Mouse (Mus musculus) retina, postnatal 7 days (tissue): Measurements from ENCODE around the gene Wdhd1.
"Not testable (repeated sequence)": the region's sequence is repeated elsewhere in the genome, so short reads cannot be mapped to it uniquely, and the experiment has no call there.

ENCODE experiments used
- DNase-seq: peaks from one replicate; pipeline ENCODE4 v3.0.0-alpha.2; 2012; ENCODE audit warnings: low read depth, low spot score

Wdhd1 gene

GRCm38 (mm10) chr14:47276637-47277393 is at the start of gene Wdhd1, which contains the start of gene Socs4:
TSS of gene Wdhd1 (minus strand) at chr14:47276857.
TSS of gene Socs4 (plus strand) at chr14:47276931.
- peak; percentile 88 for DNase-seq

GRCm38 (mm10) chr14:47325965-47326761 is 49.5 kb upstream of the Wdhd1 start:
- DNase-seq: no peak

- not testable (repeated sequence) for DNase-seq
Observed at GRCm38 (mm10) chr14:47321581-47321980, 44.9 kb upstream of the Wdhd1 start.

- no peak for DNase-seq
Observed at GRCm38 (mm10) chr14:47319362-47319761, 42.7 kb upstream of the Wdhd1 start.

GRCm38 (mm10) chr14:47310342-47311181 is 33.9 kb upstream of the Wdhd1 start:
- DNase-seq: no peak

GRCm38 (mm10) chr14:47309061-47309460 is 32.4 kb upstream of the Wdhd1 start:
- no peak for DNase-seq

GRCm38 (mm10) chr14:47307669-47308068 is 31.0 kb upstream of the Wdhd1 start:
- DNase-seq: no peak

- no peak for DNase-seq
Observed at GRCm38 (mm10) chr14:47305933-47306332, 29.3 kb upstream of the Wdhd1 start.

- no peak for DNase-seq
Observed at GRCm38 (mm10) chr14:47304814-47305405, 28.3 kb upstream of the Wdhd1 start.

GRCm38 (mm10) chr14:47302885-47303680 is 26.4 kb upstream of the Wdhd1 start:
- no peak for DNase-seq

GRCm38 (mm10) chr14:47298819-47299261 is 22.2 kb upstream of the Wdhd1 start:
- no peak for DNase-seq

GRCm38 (mm10) chr14:47298408-47298792 is 21.7 kb upstream of the Wdhd1 start:
- DNase-seq: no peak

- peak; percentile 70 for DNase-seq
Observed at GRCm38 (mm10) chr14:47297785-47298407, 21.2 kb upstream of the Wdhd1 start, which contains the start of gene Mapk1ip1l. TSS of gene Mapk1ip1l (plus strand) at chr14:47298266.

- no peak for DNase-seq
Observed at GRCm38 (mm10) chr14:47296232-47296631, 19.6 kb upstream of the Wdhd1 start.

GRCm38 (mm10) chr14:47294136-47294535 is 17.5 kb upstream of the Wdhd1 start:
- DNase-seq: no peak

GRCm38 (mm10) chr14:47291772-47292171 is 15.1 kb upstream of the Wdhd1 start:
- DNase-seq: no peak

- no peak for DNase-seq
Observed at GRCm38 (mm10) chr14:47287021-47287420, 10.4 kb upstream of the Wdhd1 start.

GRCm38 (mm10) chr14:47286215-47286614 is 9.6 kb upstream of the Wdhd1 start:
- DNase-seq: no peak

- no peak for DNase-seq
Observed at GRCm38 (mm10) chr14:47285271-47285670, 8.6 kb upstream of the Wdhd1 start.

- no peak for DNase-seq
Observed at GRCm38 (mm10) chr14:47283568-47283967, 6.9 kb upstream of the Wdhd1 start.
